10 mouse cellular contexts compared by ENCODE assay signal in genomic region chr17:72924295-72924694, GRCm38 (mm10). TPM values are rescaled to one million over a fixed set of nuclear protein-coding genes. Genes with fewer than 3 reads are reported as not detected.
DNase-seq lines count a peak whose midpoint lies in the region; ATAC-seq and TF ChIP-seq lines count a peak whose summit lies in the region.
"Had no signal": no experiment of that assay in that cellular context is flagged by ENCODE, and none has a peak within 500 bp of the region (broad histone marks: within the 10 kb centered on the region; RNA-seq: fewer than 3 reads in every experiment).

No protein-coding gene starts in this region.

- H3K27me3 ChIP-seq in heart, embryonic 10.5 days (ENCODE audit: insufficient read depth, poor library complexity, severe bottlenecking): no peaks in the 10 kb centered on the region
- H3K27me3 ChIP-seq in liver, adult 2 months (ENCODE audit: control insufficient read depth, insufficient read depth, low read length): no peaks in the 10 kb centered on the region
- H3K27me3 ChIP-seq in liver, embryonic 12.5 days (replicated peaks): peaks cover 13% of the 10 kb centered on the region
- H3K27me3 ChIP-seq in forebrain, embryonic 15.5 days: no peaks in the 10 kb centered on the region
- H3K27me3 ChIP-seq: lung, embryonic 15.5 days had no signal

- no peak for TF ChIP-seq POLR2A in liver, adult 2 months (IDR thresholded peaks at IDR 0.05; ENCODE audit: extremely low read depth, insufficient read depth, low read length)

- no peak overlapping the region for H3K27ac ChIP-seq in heart, embryonic 10.5 days
- H3K27ac ChIP-seq in liver, adult 2 months (replicated peaks; ENCODE audit: insufficient read depth, low read depth, low read length): 0 out of 2 replicates have a peak overlapping the region, but pooled peaks have one; percentile 30
- H3K27ac ChIP-seq in liver, embryonic 12.5 days: no peak overlapping the region
- no peak overlapping the region for H3K27ac ChIP-seq in forebrain, embryonic 15.5 days (replicated peaks)
- H3K27ac ChIP-seq: lung, embryonic 15.5 days had no signal

- peaks cover 75% of the 10 kb centered on the region for H3K4me1 ChIP-seq in heart, embryonic 10.5 days
- H3K4me1 ChIP-seq in liver, adult 2 months (ENCODE audit: control insufficient read depth, insufficient read depth, low read length): peaks cover 4% of the 10 kb centered on the region; the same call in 1 of the 2 replicates
- H3K4me1 ChIP-seq in liver, embryonic 12.5 days: peaks cover 7% of the 10 kb centered on the region
- H3K4me1 ChIP-seq in forebrain, embryonic 15.5 days: peaks cover 79% of the 10 kb centered on the region

- no peak for TF ChIP-seq CTCF in liver, adult 2 months (IDR thresholded peaks at IDR 0.05; ENCODE audit: low read depth, low read length)

- peaks cover 82% of the 10 kb centered on the region for H3K36me3 ChIP-seq in heart, embryonic 10.5 days
- H3K36me3 ChIP-seq in liver, adult 2 months (ENCODE audit: control insufficient read depth, insufficient read depth, low read length): no peaks in the 10 kb centered on the region
- H3K36me3 ChIP-seq in liver, embryonic 12.5 days: peaks cover 8% of the 10 kb centered on the region; the same call in 1 of the 2 replicates
- peaks cover 18% of the 10 kb centered on the region for H3K36me3 ChIP-seq in forebrain, embryonic 15.5 days

- no peaks in the 10 kb centered on the region; the same call in 1 of the 2 replicates for H3K79me2 ChIP-seq in liver, adult 2 months (ENCODE audit: control insufficient read depth, insufficient read depth, low read length)

- H3K9me3 ChIP-seq in heart, embryonic 10.5 days: no peaks in the 10 kb centered on the region
- H3K9me3 ChIP-seq in liver, embryonic 12.5 days (replicated peaks): no peaks in the 10 kb centered on the region
- no peaks in the 10 kb centered on the region for H3K9me3 ChIP-seq in forebrain, embryonic 15.5 days
- H3K9me3 ChIP-seq: lung, embryonic 15.5 days had no signal

- no peak overlapping the region for H3K4me2 ChIP-seq in liver, embryonic 12.5 days
- H3K4me2 ChIP-seq in forebrain, embryonic 15.5 days (replicated peaks): no peak overlapping the region

- no peak overlapping the region for H3K9ac ChIP-seq in liver, adult 2 months (ENCODE audit: low read depth, low read length)
- H3K9ac ChIP-seq in liver, embryonic 12.5 days: no peak overlapping the region
- H3K9ac ChIP-seq in forebrain, embryonic 15.5 days (replicated peaks): no peak overlapping the region
- H3K9ac ChIP-seq: lung, embryonic 15.5 days had no signal

- no peak for DNase-seq in heart, embryonic 10.5 days (ENCODE audit: low spot score)
- DNase-seq in heart, adult 8-10 months (ENCODE audit: low spot score): no peak
- no peak for DNase-seq in liver, adult 2 months (ENCODE audit: extremely low read depth, low read depth, low spot score)
- DNase-seq in heart, postnatal 10 days: peak; percentile 23 to 26
- peak; percentile 72 to 88 for DNase-seq in right cerebral cortex, postnatal 10 days (ENCODE audit: low spot score in 2 of 2)
- DNase-seq: gastrocnemius, postnatal 14 days had no signal

- intact Hi-C loops in heart, postnatal 10 days (cut with DNase I): no loop called here

- WGBS in heart, embryonic 10.5 days: 63% methylated on average over 8 of the region's 8 CpGs
- WGBS in liver, adult 2 months: 71% methylated on average over 8 of the region's 8 CpGs
- WGBS in liver, embryonic 12.5 days (ENCODE audit: insufficient replicate concordance): 61% methylated on average over 8 of the region's 8 CpGs
- 66% methylated on average over 8 of the region's 8 CpGs for WGBS in forebrain, embryonic 15.5 days

- ATAC-seq in liver, embryonic 12.5 days: no peak
- no peak for ATAC-seq in activated CD4-positive, CD25-positive, alpha-beta regulatory T cell, adult 4 months
- no peak for ATAC-seq in forebrain, embryonic 15.5 days (replicated peaks)

- 0 out of 2 replicates have a peak overlapping the region, but pooled peaks have one; percentile 8 for H3K4me3 ChIP-seq in heart, embryonic 10.5 days
- H3K4me3 ChIP-seq in liver, adult 2 months (ENCODE audit: insufficient read depth, low read depth, low read length): no peak overlapping the region
- H3K4me3 ChIP-seq in liver, embryonic 12.5 days: no peak overlapping the region
- no peak overlapping the region for H3K4me3 ChIP-seq in forebrain, embryonic 15.5 days
- H3K4me3 ChIP-seq: lung, embryonic 15.5 days had no signal

RNA-seq across cellular contexts. Expression of gene Lbh, which starts 6.2 kb away (rescaled TPM):
- polyA plus RNA-seq in heart, embryonic 10.5 days (2016; fragmentation: Nextera tagmentation; extraction: Ambion mirVana): 10.8 and 15.4 TPM in 2 replicates
- total RNA-seq in heart, adult 8-10 months (2022): 100 to 1,000 TPM; 352 to 622 (median 508) TPM
- 3.6 and 5.1 TPM in 2 replicates for total RNA-seq in liver, adult 2 months (2014; rRNA removed)
- polyA plus RNA-seq in liver, adult 2 months (2012; rRNA removed): 9.6 and 9.8 TPM in 2 replicates
- 1.4 TPM in 2 replicates for polyA plus RNA-seq in liver, embryonic 12.5 days (2016; fragmentation: Nextera tagmentation; extraction: Ambion mirVana)
- total RNA-seq in heart, postnatal 10 days (2021): 100 to 1,000 TPM; 456 to 731 TPM
- 10 to 100 TPM; 24.2 to 29.3 TPM for polyA plus RNA-seq in activated CD4-positive, CD25-positive, alpha-beta regulatory T cell, adult 4 months (2017; shearing (Covaris generic))
- 4.5 and 4.6 TPM in 2 replicates for polyA plus RNA-seq in forebrain, embryonic 15.5 days (2015; fragmentation: Nextera tagmentation; extraction: Ambion mirVana)

Comparison
In these comparisons a context has a peak if more than half of its experiments do, and no peak if none do; other contexts are left out.
1. DNase-seq: peak in heart, postnatal 10 days (2 of 2) and right cerebral cortex, postnatal 10 days (2 of 2); none in heart, embryonic 10.5 days (single experiment), heart, adult 8-10 months (single experiment) and liver, adult 2 months (single experiment).